Mouse (Mus musculus) kidney, embryonic 16.5 days (tissue): ENCODE measurements at regions not wholly inside any gene's neighbourhood (a gene's known extent, or its start where the extent isn't known, plus 50 kb on each side); places are given as distances from the start of the nearest gene placed in this dataset.
A peak's percentile ranks its signal among the peaks of the same experiment; 100 is the strongest.

Source experiments
- ATAC-seq: fragments of 200-750 bp; cut with Nextera tagmentation; 2 replicates; pipeline ENCODE4 v1.8.0; 2017; ENCODE audit warnings: moderate TSS enrichment; ENCODE audit not compliant: low FRiP score, low TSS enrichment
- H3K27ac ChIP-seq: fragments of 300-500 bp; sonication (generic); 2 replicates; pipeline ENCODE4 v1.5.1; 2014; ENCODE audit warnings: low read length
- H3K27me3 ChIP-seq: fragments of 300-500 bp; sonication (generic); 2 replicates; pipeline ENCODE4 v1.6.1; 2014; ENCODE audit warnings: low read length, control low read depth, mixed read lengths; ENCODE audit not compliant: insufficient read depth
- H3K36me3 ChIP-seq: fragments of 300-500 bp; sonication (generic); 2 replicates; pipeline ENCODE4 v1.6.1; 2014; ENCODE audit warnings: low read length, control low read depth, mixed read lengths; ENCODE audit not compliant: insufficient read depth
- H3K4me1 ChIP-seq: fragments of 300-500 bp; sonication (generic); 2 replicates; pipeline ENCODE4 v1.6.1; 2014; ENCODE audit warnings: low read length, control low read depth, mixed read lengths; ENCODE audit not compliant: insufficient read depth
- H3K4me2 ChIP-seq: fragments of 300-500 bp; sonication (generic); replicated peaks from 2 replicates; pipeline ENCODE4 v1.6.1; 2014; ENCODE audit warnings: low read depth, low read length
- H3K4me3 ChIP-seq: fragments of 300-500 bp; sonication (generic); 2 replicates; pipeline ENCODE4 v1.5.1; 2014; ENCODE audit warnings: mild to moderate bottlenecking, low read length
- H3K9ac ChIP-seq: fragments of 300-500 bp; sonication (generic); replicated peaks from 2 replicates; pipeline ENCODE4 v1.6.1; 2014; ENCODE audit warnings: low read length
- H3K9me3 ChIP-seq: fragments of 300-500 bp; sonication (generic); 2 replicates; pipeline ENCODE4 v1.6.1; 2016; ENCODE audit warnings: low read length, control low read depth
- WGBS: fragments of 180-500 bp; shearing (Covaris S2); extraction: QIAGEN DNeasy Blood & Tissue Kit; methylation state at CpG from one replicate; pipeline ENCODE4 v1.1.7; 2014; 5-methylcytosine and 5-hydroxymethylcytosine counted together

DNA sequence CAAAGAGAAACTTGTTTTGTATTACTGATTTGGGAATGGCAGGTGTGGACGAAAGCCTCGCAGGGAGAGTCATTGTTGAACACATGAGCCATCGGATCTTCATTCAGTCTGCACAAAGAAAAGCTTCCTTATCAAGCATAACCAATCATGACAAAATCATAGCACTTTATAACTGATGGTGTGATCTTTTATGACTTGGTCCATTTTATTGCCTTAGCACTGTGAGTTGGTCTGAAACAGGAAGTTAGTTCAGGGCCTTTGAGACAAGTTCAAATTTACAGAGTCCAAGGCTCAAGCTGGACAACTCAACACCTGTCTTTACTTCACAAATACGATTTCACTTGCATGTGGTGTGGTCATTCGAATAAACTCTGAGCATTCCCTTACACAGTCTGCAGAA, 68.8 kb upstream of the Pax8 start:
- H3K9me3 ChIP-seq, result no peaks in the 10 kb centered on the region
- H3K4me1 ChIP-seq, result peaks cover 6% of the 10 kb centered on the region; the same call in 1 of the 2 replicates
- H3K9ac ChIP-seq, result no peak overlapping the region
- 67% methylated on average over 5 of the region's 5 CpGs for WGBS
- no peak overlapping the region for H3K27ac ChIP-seq
- no peaks in the 10 kb centered on the region for H3K36me3 ChIP-seq
- no peak for ATAC-seq
- H3K4me2 ChIP-seq, result no peak overlapping the region
- H3K4me3 ChIP-seq, result no peak overlapping the region
- H3K27me3 ChIP-seq, result no peaks in the 10 kb centered on the region

- Histone ChIP-seq H3K4me2 (peak overlapping the region; percentile 7; the same call in 1 of the 2 replicates), H3K9me3 (no peaks in the 10 kb centered on the region), H3K9ac (no peak overlapping the region), H3K27ac (peak overlapping the region; percentile 58), H3K27me3 (no peaks in the 10 kb centered on the region), H3K36me3 (no peaks in the 10 kb centered on the region), H3K4me3 (no peak overlapping the region), H3K4me1 (peaks cover 19% of the 10 kb centered on the region)
- 17% methylated on average over 7 of the region's 7 CpGs for WGBS
- ATAC-seq, result peak; percentile 80
Measured at GRCm38 (mm10) chr2:24538890-24539573, 63.6 kb upstream of the Pax8 start.

DNA sequence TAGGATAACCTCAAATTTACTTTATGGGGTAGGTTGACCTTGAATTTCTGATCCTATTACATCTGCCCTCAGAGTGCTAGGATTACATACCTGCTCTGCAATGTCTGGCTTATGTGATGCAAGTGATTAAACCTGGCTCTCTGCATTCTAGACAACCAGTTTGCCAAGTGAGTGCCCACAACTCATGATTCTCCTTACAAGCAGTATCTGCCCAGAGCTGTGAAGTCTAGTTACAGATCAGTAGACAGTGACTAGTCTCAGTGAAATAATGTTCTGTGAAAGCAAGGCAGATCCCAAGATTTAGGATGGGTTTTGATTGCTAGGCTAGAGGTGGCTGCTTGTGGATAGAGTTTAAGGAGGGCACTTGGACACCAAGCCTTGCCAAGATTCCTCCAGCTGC, 61.9 kb upstream of the Pax8 start:
- Histone ChIP-seq H3K4me1 (peaks cover 19% of the 10 kb centered on the region), H3K9ac (no peak overlapping the region), H3K4me2 (no peak overlapping the region), H3K9me3 (no peaks in the 10 kb centered on the region), H3K4me3 (no peak overlapping the region), H3K27me3 (no peaks in the 10 kb centered on the region), H3K36me3 (no peaks in the 10 kb centered on the region), H3K27ac (no peak overlapping the region; the same call in 1 of the 2 replicates)
- ATAC-seq, result 0 out of 2 replicates have a peak, but pooled peaks have one; percentile 12
